Mouse (Mus musculus): ENCODE measurements around the gene Necab2. TPM values are rescaled to one million over a fixed set of nuclear protein-coding genes. Genes with fewer than 3 reads are reported as not detected.
A peak's percentile ranks its signal among the peaks of the same experiment; 100 is the strongest.

Gene Necab2
- polyA plus RNA-seq, 1 experiment from 2014 or later, result not detected

GRCm38 (mm10) chr8:119404648-119405047 is 41.9 kb upstream of the Necab2 start:
- 90% methylated on average over 5 of the region's 5 CpGs for WGBS (ENCODE audit: insufficient replicate concordance)
- no peak for ATAC-seq
- no peak overlapping the region for H3K4me3 ChIP-seq (ENCODE audit: low read depth, low read length)
- no peak overlapping the region for H3K4me2 ChIP-seq (ENCODE audit: low read depth, low read length)
- DNase-seq, result no peak
- H3K27me3 ChIP-seq (ENCODE audit: insufficient read depth, low read length), result no peaks in the 10 kb centered on the region
- H3K36me3 ChIP-seq (replicated peaks; ENCODE audit: insufficient read depth, low read length), result peaks cover 44% of the 10 kb centered on the region
- no peak overlapping the region for H3K27ac ChIP-seq (ENCODE audit: low read depth)
- H3K4me1 ChIP-seq (ENCODE audit: insufficient read depth), result 0 out of 2 replicates have a peak, but pooled peaks cover 5% of the 10 kb centered on the region
- no peak overlapping the region for H3K9ac ChIP-seq (replicated peaks)
- no peaks in the 10 kb centered on the region for H3K9me3 ChIP-seq (ENCODE audit: low read length)
- TF ChIP-seq EP300 (IDR thresholded peaks at IDR 0.05; ENCODE audit: low read depth), result no peak
- no peak for TF ChIP-seq CTCF (IDR thresholded peaks at IDR 0.05; ENCODE audit: low read depth)

GRCm38 (mm10) chr8:119408311-119408710 is 38.2 kb upstream of the Necab2 start:
- ATAC-seq, result no peak

DNA sequence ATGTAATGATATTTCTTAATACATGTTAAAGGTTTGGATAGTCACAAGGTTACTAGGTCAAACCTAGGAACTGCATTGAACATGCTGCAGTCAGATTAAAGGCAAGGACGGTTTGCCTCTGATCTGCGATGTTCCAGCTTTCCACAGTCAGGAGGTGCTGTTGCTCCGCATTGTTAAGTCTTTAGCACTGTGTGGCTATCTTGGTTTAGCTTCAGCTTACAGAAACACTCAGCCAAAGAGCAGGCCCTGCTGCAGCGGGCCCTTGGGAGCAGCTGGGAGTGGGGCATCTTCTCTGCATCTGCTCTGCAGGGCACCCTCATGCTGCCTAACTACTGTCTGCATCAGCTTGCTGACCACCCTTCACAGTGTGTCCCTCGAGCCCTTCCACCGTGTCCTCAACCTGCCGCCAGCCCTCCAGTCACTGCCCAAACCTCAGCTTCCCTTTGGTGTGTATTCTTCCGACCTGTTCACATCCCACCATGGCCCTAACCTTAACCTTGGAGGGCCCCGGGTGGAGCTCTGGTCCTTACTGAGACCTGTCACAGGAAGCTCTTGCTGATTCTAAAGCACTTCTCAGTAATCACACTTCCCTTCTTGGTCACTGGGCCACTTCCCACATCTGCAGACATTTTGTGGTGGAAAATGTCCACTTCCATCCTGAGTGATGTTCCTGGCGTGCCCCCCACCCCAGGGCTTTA is 34.3 kb upstream of the Necab2 start:
- H3K4me1 ChIP-seq (ENCODE audit: insufficient read depth), result peaks cover 9% of the 10 kb centered on the region
- TF ChIP-seq CTCF (IDR thresholded peaks at IDR 0.05; ENCODE audit: low read depth) (peak; percentile 46), EP300 (IDR thresholded peaks at IDR 0.05; ENCODE audit: low read depth) (no peak)
- DNase-seq (no peak), ATAC-seq (peak; percentile 18)
- no peaks in the 10 kb centered on the region for H3K27me3 ChIP-seq (ENCODE audit: insufficient read depth, low read length)
- H3K9me3 ChIP-seq (ENCODE audit: low read length), result no peaks in the 10 kb centered on the region
- H3K27ac ChIP-seq (ENCODE audit: low read depth), result peak overlapping the region; percentile 20
- no peak overlapping the region for H3K9ac ChIP-seq (replicated peaks)
- H3K36me3 ChIP-seq (replicated peaks; ENCODE audit: insufficient read depth, low read length), result peaks cover 34% of the 10 kb centered on the region
- peak overlapping the region; percentile 61 for H3K4me2 ChIP-seq (ENCODE audit: low read depth, low read length)
- WGBS (ENCODE audit: insufficient replicate concordance), result 55% methylated on average over 10 of the region's 10 CpGs
- H3K4me3 ChIP-seq (ENCODE audit: low read depth, low read length), result no peak overlapping the region

More at GRCm38 (mm10) chr8:119408311-119408710, 38.2 kb upstream of the Necab2 start:
- H3K36me3 ChIP-seq (replicated peaks; ENCODE audit: insufficient read depth, low read length), result peaks cover 45% of the 10 kb centered on the region
- H3K4me3 ChIP-seq (ENCODE audit: low read depth, low read length), result no peak overlapping the region
- H3K9ac ChIP-seq (replicated peaks), result no peak overlapping the region
- no peak overlapping the region for H3K4me2 ChIP-seq (ENCODE audit: low read depth, low read length)
- H3K9me3 ChIP-seq (ENCODE audit: low read length), result no peaks in the 10 kb centered on the region
- 82% methylated on average over 8 of the region's 8 CpGs for WGBS (ENCODE audit: insufficient replicate concordance)
- TF ChIP-seq EP300 (IDR thresholded peaks at IDR 0.05; ENCODE audit: low read depth), result no peak
- TF ChIP-seq CTCF (IDR thresholded peaks at IDR 0.05; ENCODE audit: low read depth), result no peak
- DNase-seq, result no peak
- no peak overlapping the region for H3K27ac ChIP-seq (ENCODE audit: low read depth)
- no peaks in the 10 kb centered on the region for H3K27me3 ChIP-seq (ENCODE audit: insufficient read depth, low read length)
- peaks cover 9% of the 10 kb centered on the region for H3K4me1 ChIP-seq (ENCODE audit: insufficient read depth)

DNA sequence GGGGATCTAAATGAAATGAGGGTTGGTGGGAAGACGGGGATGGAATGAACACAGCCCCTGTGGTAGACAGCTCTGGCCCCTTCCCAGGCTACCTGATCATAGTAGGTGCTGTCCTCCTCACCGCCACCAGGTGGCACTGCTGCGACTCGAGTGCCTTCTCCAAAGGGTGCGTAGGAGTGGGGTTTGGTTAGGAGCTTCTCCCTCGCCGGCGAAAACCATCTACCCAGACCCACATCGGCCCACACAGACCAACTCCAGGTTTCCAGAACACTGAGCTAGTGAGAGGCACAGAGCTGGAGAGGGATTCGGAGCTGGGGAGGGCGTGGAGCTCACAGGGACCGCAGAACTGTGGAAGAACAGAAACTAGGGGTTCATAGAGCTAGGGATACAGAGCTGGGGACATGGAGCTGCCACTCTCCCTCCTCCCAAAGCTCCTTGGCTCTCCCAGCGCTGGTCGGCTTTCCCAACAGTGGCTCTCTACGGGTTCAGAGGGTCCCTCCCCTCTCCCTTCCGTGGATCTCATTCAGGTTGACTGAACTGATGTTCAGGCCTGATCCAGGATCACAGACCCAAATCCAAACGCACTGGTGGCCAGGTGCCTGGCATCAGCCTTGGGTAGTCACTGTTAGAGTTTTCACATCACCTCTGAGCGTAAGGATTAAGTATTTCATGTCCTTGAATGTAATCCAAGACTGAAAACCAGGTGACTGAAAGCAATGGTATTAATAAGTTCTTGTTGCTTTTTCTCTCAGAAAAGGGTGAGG is 33.6 kb upstream of the Necab2 start:
- peak; percentile 97 for TF ChIP-seq CTCF (IDR thresholded peaks at IDR 0.05; ENCODE audit: low read depth)
- no peak for TF ChIP-seq EP300 (IDR thresholded peaks at IDR 0.05; ENCODE audit: low read depth)
- peak; percentile 74 for ATAC-seq
- Histone ChIP-seq H3K36me3 (replicated peaks; ENCODE audit: insufficient read depth, low read length) (peaks cover 27% of the 10 kb centered on the region), H3K4me1 (ENCODE audit: insufficient read depth) (peaks cover 9% of the 10 kb centered on the region), H3K9ac (replicated peaks) (0 out of 2 replicates have a peak overlapping the region, but pooled peaks have one; percentile 53), H3K27me3 (ENCODE audit: insufficient read depth, low read length) (no peaks in the 10 kb centered on the region), H3K4me3 (ENCODE audit: low read depth, low read length) (no peak overlapping the region), H3K27ac (ENCODE audit: low read depth) (peak overlapping the region; percentile 20), H3K4me2 (ENCODE audit: low read depth, low read length) (peak overlapping the region; percentile 61), H3K9me3 (ENCODE audit: low read length) (no peaks in the 10 kb centered on the region)
- peak; percentile 85 for DNase-seq
- 14% methylated on average over 18 of the region's 18 CpGs for WGBS (ENCODE audit: insufficient replicate concordance)

DNA sequence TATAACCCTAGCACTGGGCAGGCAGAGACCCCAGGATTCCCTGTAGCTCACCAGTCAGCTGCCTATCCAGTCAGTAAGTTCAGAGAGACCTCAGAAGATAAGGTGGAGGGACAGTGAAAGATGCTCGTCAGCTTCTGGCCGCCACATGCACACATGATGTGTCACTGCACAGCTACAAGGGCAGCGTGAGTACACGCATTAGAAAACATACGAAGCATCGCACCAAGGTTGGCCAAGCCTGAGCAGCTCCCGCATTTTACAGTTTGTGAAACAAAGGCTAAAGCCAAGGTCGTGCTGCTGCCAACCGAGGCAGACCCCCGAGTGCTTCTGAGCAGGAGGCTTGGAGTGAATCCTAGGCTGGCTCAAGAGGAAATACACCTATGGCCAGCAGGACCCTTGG is 32.9 kb upstream of the Necab2 start:
- Histone ChIP-seq H3K9me3 (ENCODE audit: low read length) (no peaks in the 10 kb centered on the region), H3K9ac (replicated peaks) (no peak overlapping the region), H3K27me3 (ENCODE audit: insufficient read depth, low read length) (no peaks in the 10 kb centered on the region), H3K4me2 (ENCODE audit: low read depth, low read length) (no peak overlapping the region), H3K36me3 (replicated peaks; ENCODE audit: insufficient read depth, low read length) (peaks cover 20% of the 10 kb centered on the region), H3K4me3 (ENCODE audit: low read depth, low read length) (no peak overlapping the region), H3K4me1 (ENCODE audit: insufficient read depth) (peaks cover 9% of the 10 kb centered on the region), H3K27ac (ENCODE audit: low read depth) (no peak overlapping the region)
- DNase-seq (no peak), ATAC-seq (no peak)
- no peak for TF ChIP-seq CTCF (IDR thresholded peaks at IDR 0.05; ENCODE audit: low read depth)
- TF ChIP-seq EP300 (IDR thresholded peaks at IDR 0.05; ENCODE audit: low read depth), result no peak
- WGBS (ENCODE audit: insufficient replicate concordance), result 73% methylated on average over 10 of the region's 10 CpGs

GRCm38 (mm10) chr8:119420318-119420717 is 26.2 kb upstream of the Necab2 start:
- Histone ChIP-seq H3K4me1 (ENCODE audit: insufficient read depth) (peaks cover 58% of the 10 kb centered on the region), H3K27ac (ENCODE audit: low read depth) (no peak overlapping the region), H3K9ac (replicated peaks) (no peak overlapping the region), H3K27me3 (ENCODE audit: insufficient read depth, low read length) (no peaks in the 10 kb centered on the region), H3K4me3 (ENCODE audit: low read depth, low read length) (no peak overlapping the region), H3K36me3 (replicated peaks; ENCODE audit: insufficient read depth, low read length) (no peaks in the 10 kb centered on the region), H3K9me3 (ENCODE audit: low read length) (no peaks in the 10 kb centered on the region), H3K4me2 (ENCODE audit: low read depth, low read length) (no peak overlapping the region; the same call in 1 of the 2 replicates)
- DNase-seq (no peak), ATAC-seq (no peak)
- WGBS (ENCODE audit: insufficient replicate concordance), result 63% methylated on average over 7 of the region's 7 CpGs
- TF ChIP-seq EP300 (IDR thresholded peaks at IDR 0.05; ENCODE audit: low read depth) (no peak), CTCF (IDR thresholded peaks at IDR 0.05; ENCODE audit: low read depth) (no peak)

Measured in liver, postnatal 0 days (tissue).